Mouse (Mus musculus) forebrain, postnatal 0 days (tissue): Measurements from ENCODE around the gene Rbm14. TPM values are rescaled to one million over a fixed set of nuclear protein-coding genes. Genes with fewer than 3 reads are reported as not detected.

Experiments used
- ATAC-seq: fragments of 200-750 bp; cut with Nextera tagmentation; 2 replicates; pipeline ENCODE4 v1.8.0; 2017; ENCODE audit warnings: mild to moderate bottlenecking, moderate library complexity
- DNase-seq: peaks from one replicate; pipeline ENCODE4 v3.0.0-alpha.2; 2015
- H3K27ac ChIP-seq: fragments of 300-500 bp; sonication (generic); 2 replicates; pipeline ENCODE4 v1.5.1; 2014; ENCODE audit warnings: low read depth, mild to moderate bottlenecking, antibody characterized with exemption, low read length, moderate library complexity, mixed read lengths
- H3K27me3 ChIP-seq: fragments of 300-500 bp; sonication (generic); 2 replicates; pipeline ENCODE4 v1.6.1; 2014; ENCODE audit warnings: mild to moderate bottlenecking, low read length, mixed read lengths; ENCODE audit not compliant: insufficient read depth
- H3K36me3 ChIP-seq: fragments of 300-500 bp; sonication (generic); 2 replicates; pipeline ENCODE4 v1.6.1; 2014; ENCODE audit warnings: mild to moderate bottlenecking, moderate library complexity; ENCODE audit not compliant: insufficient read depth
- H3K4me1 ChIP-seq: fragments of 300-500 bp; sonication (generic); 2 replicates; pipeline ENCODE4 v1.6.1; 2014; ENCODE audit warnings: antibody characterized with exemption; ENCODE audit not compliant: insufficient read depth
- H3K4me2 ChIP-seq: fragments of 300-500 bp; sonication (generic); 2 replicates; pipeline ENCODE4 v1.6.1; 2014; ENCODE audit warnings: low read depth, mild to moderate bottlenecking, moderate library complexity
- H3K4me3 ChIP-seq: fragments of 300-500 bp; sonication (generic); 2 replicates; pipeline ENCODE4 v1.5.1; 2014; ENCODE audit warnings: low read depth, low read length, mixed read lengths
- H3K9ac ChIP-seq: fragments of 300-500 bp; sonication (generic); 2 replicates; pipeline ENCODE4 v1.6.1; 2014; ENCODE audit warnings: mild to moderate bottlenecking
- H3K9me3 ChIP-seq: fragments of 300-500 bp; sonication (generic); 2 replicates; pipeline ENCODE4 v1.6.1; 2016; ENCODE audit warnings: low read length
- CTCF ChIP-seq: sonication (generic); IDR thresholded peaks from 2 replicates; pipeline ENCODE4 v1.5.1; 2016; ENCODE audit warnings: antibody characterized with exemption, control low read depth, low read depth
- WGBS: fragments of 180-500 bp; shearing (Covaris S2); extraction: QIAGEN DNeasy Blood & Tissue Kit; methylation state at CpG from one replicate; pipeline ENCODE4 v1.1.7; 2014; 5-methylcytosine and 5-hydroxymethylcytosine counted together
- polyA plus RNA-seq: library from polyadenylated mRNA; unstranded; fragments of >200 nt; fragmentation: Nextera tagmentation; extraction: Ambion mirVana; gene quantifications from 2 replicates; pipeline ENCODE4 v1.2.1, GENCODE M21; 2015
- total RNA-seq: library from RNA; depleted of rRNA; stranded (reverse); fragments of >200 nt; gene quantifications from 2 replicates; pipeline ENCODE4 v1.2.3, GENCODE M21; 2014; rRNA removed

The Rbm14 gene
- total RNA-seq: 29.2 and 30.9 TPM in 2 replicates
- polyA plus RNA-seq: 45.9 and 46.6 TPM in 2 replicates

GRCm38 (mm10) chr19:4811063-4811908 is at the start of gene Rbm14, which contains the start of gene Gm21992:
Gene Rbm14, minus strand, starts transcription at chr19:4811634.
Gene Gm21992, minus strand, starts transcription at chr19:4811612.
- H3K36me3 ChIP-seq: no peaks in the 10 kb centered on the region
- DNase-seq (peak; percentile 99), ATAC-seq (peak; percentile 98)
- H3K4me1 ChIP-seq: peaks cover 17% of the 10 kb centered on the region
- peak within 1 kb of the TSS; percentile 81 for H3K9ac ChIP-seq
- H3K27ac ChIP-seq: peak within 1 kb of the TSS; percentile 93
- WGBS: 1% methylated on average over 83 of the region's 83 CpGs
- H3K9me3 ChIP-seq: no peaks in the 10 kb centered on the region
- H3K4me3 ChIP-seq: peak within 1 kb of the TSS; percentile 75
- no peak for TF ChIP-seq CTCF
- no peaks in the 10 kb centered on the region for H3K27me3 ChIP-seq
- peak within 1 kb of the TSS; percentile 79 for H3K4me2 ChIP-seq

GRCm38 (mm10) chr19:4859081-4859480 is 47.6 kb upstream of the Rbm14 start:
- Histone ChIP-seq H3K27ac (no peak overlapping the region), H3K4me2 (no peak overlapping the region), H3K9me3 (no peaks in the 10 kb centered on the region), H3K4me3 (no peak overlapping the region), H3K9ac (no peak overlapping the region), H3K27me3 (no peaks in the 10 kb centered on the region), H3K36me3 (peaks cover 27% of the 10 kb centered on the region), H3K4me1 (peaks cover 9% of the 10 kb centered on the region; the same call in 1 of the 2 replicates)
- WGBS: 85% methylated on average over 6 of the region's 6 CpGs
- DNase-seq (no peak), ATAC-seq (no peak)
- no peak for TF ChIP-seq CTCF

- H3K9ac ChIP-seq: no peak overlapping the region
- H3K27me3 ChIP-seq: no peaks in the 10 kb centered on the region
- H3K4me2 ChIP-seq: peak overlapping the region; percentile 99
- DNase-seq: no peak
- peaks cover 27% of the 10 kb centered on the region for H3K36me3 ChIP-seq
- no peak for TF ChIP-seq CTCF
- H3K4me1 ChIP-seq: peaks cover 9% of the 10 kb centered on the region; the same call in 1 of the 2 replicates
- 47% methylated on average over 4 of the region's 4 CpGs for WGBS
- no peaks in the 10 kb centered on the region for H3K9me3 ChIP-seq
- H3K27ac ChIP-seq: no peak overlapping the region
- peak overlapping the region; percentile 72 for H3K4me3 ChIP-seq
- no peak for ATAC-seq
Observed at GRCm38 (mm10) chr19:4855951-4856350, 44.5 kb upstream of the Rbm14 start.

- H3K27ac ChIP-seq: 0 out of 2 replicates have a peak overlapping the region, but pooled peaks have one; percentile 9
- peak overlapping the region; percentile 74 for H3K9ac ChIP-seq
- no peak for TF ChIP-seq CTCF
- peaks cover 22% of the 10 kb centered on the region for H3K36me3 ChIP-seq
- peak; percentile 9; the same call in 1 of the 2 replicates for ATAC-seq
- DNase-seq: no peak
- H3K4me2 ChIP-seq: peak overlapping the region; percentile 99
- H3K4me3 ChIP-seq: peak overlapping the region; percentile 72
- WGBS: 1% methylated on average over 14 of the region's 14 CpGs
- no peaks in the 10 kb centered on the region for H3K27me3 ChIP-seq
- H3K4me1 ChIP-seq: peaks cover 9% of the 10 kb centered on the region; the same call in 1 of the 2 replicates
- H3K9me3 ChIP-seq: no peaks in the 10 kb centered on the region
Observed at GRCm38 (mm10) chr19:4855470-4855820, 44.0 kb upstream of the Rbm14 start.

- ATAC-seq (peak; percentile 97), DNase-seq (peak; percentile 88)
- Histone ChIP-seq H3K4me2 (peak within 1 kb of the TSS; percentile 99), H3K9me3 (no peaks in the 10 kb centered on the region), H3K4me1 (peaks cover 9% of the 10 kb centered on the region; the same call in 1 of the 2 replicates), H3K36me3 (peaks cover 16% of the 10 kb centered on the region; the same call in 1 of the 2 replicates), H3K27me3 (no peaks in the 10 kb centered on the region), H3K4me3 (peak within 1 kb of the TSS; percentile 72), H3K27ac (0 out of 2 replicates have a peak within 1 kb of the TSS, but pooled peaks have one; percentile 9), H3K9ac (peak within 1 kb of the TSS; percentile 74)
- WGBS: 4% methylated on average over 42 of the region's 45 CpGs
- no peak; the same call in 1 of the 2 replicates for TF ChIP-seq CTCF
Observed at GRCm38 (mm10) chr19:4854552-4855469, 43.4 kb upstream of the Rbm14 start, which contains the start of gene Ctsf. Gene Ctsf, plus strand, starts transcription at chr19:4855130.

- H3K9ac ChIP-seq: no peak overlapping the region
- no peak overlapping the region for H3K4me3 ChIP-seq
- no peak for ATAC-seq
- no peaks in the 10 kb centered on the region for H3K27me3 ChIP-seq
- H3K27ac ChIP-seq: no peak overlapping the region
- H3K4me1 ChIP-seq: peaks cover 4% of the 10 kb centered on the region; the same call in 1 of the 2 replicates
- 30% methylated on average over 5 of the region's 5 CpGs for WGBS
- no peaks in the 10 kb centered on the region for H3K9me3 ChIP-seq
- no peaks in the 10 kb centered on the region for H3K36me3 ChIP-seq
- DNase-seq: no peak
- no peak overlapping the region for H3K4me2 ChIP-seq
- TF ChIP-seq CTCF: no peak
Observed at GRCm38 (mm10) chr19:4850281-4850680, 38.8 kb upstream of the Rbm14 start.
